Comparison of ENCODE assay signal across 12 mouse cellular contexts in genomic region chr17:47663009-47663713, GRCm38 (mm10). TPM values are rescaled to one million over a fixed set of nuclear protein-coding genes. Genes with fewer than 3 reads are reported as not detected.
DNase-seq lines count a peak whose midpoint lies in the region; ATAC-seq and TF ChIP-seq lines count a peak whose summit lies in the region.
"Had no signal": no experiment of that assay in that cellular context is flagged by ENCODE, and none has a peak within 500 bp of the region (broad histone marks: within the 10 kb centered on the region; RNA-seq: fewer than 3 reads in every experiment).

No protein-coding gene starts in this region.

- H3K27ac ChIP-seq in midbrain, embryonic 10.5 days (replicated peaks) = no peak overlapping the region; the same call in 1 of the 2 replicates
- H3K27ac ChIP-seq in midbrain, embryonic 11.5 days (ENCODE audit: low read depth, low read length) = no peak overlapping the region
- no peak overlapping the region for H3K27ac ChIP-seq in forebrain, postnatal 0 days (ENCODE audit: low read depth, low read length)
- H3K27ac ChIP-seq: heart, embryonic 10.5 days had no signal

- peak; percentile 28 for DNase-seq in midbrain, embryonic 10.5 days (ENCODE audit: low spot score)
- DNase-seq in midbrain, embryonic 11.5 days (ENCODE audit: low spot score, missing footprints) = no peak
- peak; percentile 60 for DNase-seq in embryo, embryonic 11 days
- no peak for DNase-seq in forebrain, postnatal 0 days
- peak; percentile 81 for DNase-seq in retina, postnatal 1 day
- no peak for DNase-seq in right cerebral cortex, postnatal 14 days
- no peak for DNase-seq in cerebellum, postnatal 14 days
- no peak for DNase-seq in lung, postnatal 4 days
- DNase-seq: thymus, postnatal 25 days had no signal

- no peak for TF ChIP-seq CTCF in forebrain, postnatal 0 days (IDR thresholded peaks at IDR 0.05; ENCODE audit: low read depth)

- H3K4me3 ChIP-seq in midbrain, embryonic 10.5 days = no peak overlapping the region
- H3K4me3 ChIP-seq in midbrain, embryonic 11.5 days (ENCODE audit: low read depth, low read length) = no peak overlapping the region
- no peak overlapping the region for H3K4me3 ChIP-seq in forebrain, postnatal 0 days (ENCODE audit: low read depth, low read length)
- H3K4me3 ChIP-seq: heart, embryonic 10.5 days had no signal

- H3K9ac ChIP-seq in midbrain, embryonic 11.5 days (ENCODE audit: low read length) = no peak overlapping the region
- H3K9ac ChIP-seq in forebrain, postnatal 0 days = no peak overlapping the region

- WGBS in midbrain, embryonic 10.5 days = 47% methylated on average over 9 of the region's 9 CpGs
- 35% methylated on average over 9 of the region's 9 CpGs for WGBS in midbrain, embryonic 11.5 days
- WGBS in forebrain, postnatal 0 days = 24% methylated on average over 9 of the region's 9 CpGs

- no peaks in the 10 kb centered on the region for H3K27me3 ChIP-seq in midbrain, embryonic 10.5 days (ENCODE audit: low read depth, poor library complexity, severe bottlenecking)
- no peaks in the 10 kb centered on the region for H3K27me3 ChIP-seq in midbrain, embryonic 11.5 days (ENCODE audit: control insufficient read depth, insufficient read depth, low read length)
- H3K27me3 ChIP-seq in forebrain, postnatal 0 days (ENCODE audit: insufficient read depth, low read length) = no peaks in the 10 kb centered on the region
- H3K27me3 ChIP-seq: CH12.LX had no signal

- no peak overlapping the region for H3K4me2 ChIP-seq in midbrain, embryonic 11.5 days
- no peak overlapping the region for H3K4me2 ChIP-seq in forebrain, postnatal 0 days (ENCODE audit: low read depth)

- ATAC-seq in midbrain, embryonic 11.5 days (ENCODE audit: low FRiP score) = no peak
- peak; percentile 76 for ATAC-seq in forebrain, postnatal 0 days
- ATAC-seq: intestine, embryonic 16.5 days had no signal

- H3K9me3 ChIP-seq in midbrain, embryonic 10.5 days (replicated peaks) = no peaks in the 10 kb centered on the region
- no peaks in the 10 kb centered on the region for H3K9me3 ChIP-seq in midbrain, embryonic 11.5 days (ENCODE audit: control insufficient read depth, low read length)
- H3K9me3 ChIP-seq in forebrain, postnatal 0 days (ENCODE audit: low read length) = no peaks in the 10 kb centered on the region
- H3K9me3 ChIP-seq: heart, embryonic 10.5 days had no signal

- peaks cover 14% of the 10 kb centered on the region; the same call in 1 of the 2 replicates for H3K36me3 ChIP-seq in midbrain, embryonic 10.5 days
- no peaks in the 10 kb centered on the region for H3K36me3 ChIP-seq in midbrain, embryonic 11.5 days (ENCODE audit: control insufficient read depth, insufficient read depth, low read length)
- H3K36me3 ChIP-seq in forebrain, postnatal 0 days (ENCODE audit: insufficient read depth) = 0 out of 2 replicates have a peak, but pooled peaks cover 7% of the 10 kb centered on the region
- H3K36me3 ChIP-seq: heart, embryonic 10.5 days had no signal

- peaks cover 9% of the 10 kb centered on the region for H3K4me1 ChIP-seq in midbrain, embryonic 10.5 days
- H3K4me1 ChIP-seq in midbrain, embryonic 11.5 days (ENCODE audit: control insufficient read depth, insufficient read depth, low read length) = 0 out of 2 replicates have a peak, but pooled peaks cover 2% of the 10 kb centered on the region
- H3K4me1 ChIP-seq in forebrain, postnatal 0 days (ENCODE audit: insufficient read depth) = no peaks in the 10 kb centered on the region
- H3K4me1 ChIP-seq: heart, embryonic 10.5 days had no signal

RNA-seq across cellular contexts. Expression of gene Tomm6, which starts 25.0 kb away (rescaled TPM):
- 363 and 364 TPM in 2 replicates for polyA plus RNA-seq in midbrain, embryonic 10.5 days (2016; fragmentation: Nextera tagmentation; extraction: Ambion mirVana)
- 359 and 375 TPM in 2 replicates for polyA plus RNA-seq in midbrain, embryonic 11.5 days (2014; fragmentation: Nextera tagmentation; extraction: Ambion mirVana)
- total RNA-seq in forebrain, postnatal 0 days (2014; rRNA removed) = 67.0 and 73.9 TPM in 2 replicates
- polyA plus RNA-seq in forebrain, postnatal 0 days (2015; fragmentation: Nextera tagmentation; extraction: Ambion mirVana) = 329 and 353 TPM in 2 replicates

RNA-seq across cellular contexts. Expression of gene Frs3, which starts 25.7 kb away (rescaled TPM):
- 10.3 and 13.6 TPM in 2 replicates for polyA plus RNA-seq in midbrain, embryonic 10.5 days (2016; fragmentation: Nextera tagmentation; extraction: Ambion mirVana)
- polyA plus RNA-seq in midbrain, embryonic 11.5 days (2014; fragmentation: Nextera tagmentation; extraction: Ambion mirVana) = 7.0 and 9.3 TPM in 2 replicates
- total RNA-seq in forebrain, postnatal 0 days (2014; rRNA removed) = 68.0 and 79.6 TPM in 2 replicates
- polyA plus RNA-seq in forebrain, postnatal 0 days (2015; fragmentation: Nextera tagmentation; extraction: Ambion mirVana) = 33.6 and 43.6 TPM in 2 replicates

RNA-seq across cellular contexts. Expression of gene Gm21981, which starts 31.1 kb away (rescaled TPM):
- polyA plus RNA-seq in midbrain, embryonic 10.5 days (2016; fragmentation: Nextera tagmentation; extraction: Ambion mirVana) = 0.44 and 0.48 TPM in 2 replicates
- 1.7 and 2.3 TPM in 2 replicates for polyA plus RNA-seq in midbrain, embryonic 11.5 days (2014; fragmentation: Nextera tagmentation; extraction: Ambion mirVana)
- 4.9 and 5.2 TPM in 2 replicates for total RNA-seq in forebrain, postnatal 0 days (2014; rRNA removed)
- 0.76 and 0.97 TPM in 2 replicates for polyA plus RNA-seq in forebrain, postnatal 0 days (2015; fragmentation: Nextera tagmentation; extraction: Ambion mirVana)

RNA-seq across cellular contexts. Expression of gene Prickle4, which starts 31.4 kb away (rescaled TPM):
- polyA plus RNA-seq in midbrain, embryonic 10.5 days (2016; fragmentation: Nextera tagmentation; extraction: Ambion mirVana) = 0.35 and 0.44 TPM in 2 replicates
- polyA plus RNA-seq in midbrain, embryonic 11.5 days (2014; fragmentation: Nextera tagmentation; extraction: Ambion mirVana) = 0.72 and 2.1 TPM in 2 replicates
- 1.8 TPM in 1 of 2 replicates, not detected in the other for total RNA-seq in forebrain, postnatal 0 days (2014; rRNA removed)
- 0.45 and 0.60 TPM in 2 replicates for polyA plus RNA-seq in forebrain, postnatal 0 days (2015; fragmentation: Nextera tagmentation; extraction: Ambion mirVana)
- polyA plus RNA-seq: heart, embryonic 10.5 days had no signal

RNA-seq across cellular contexts. Expression of gene Usp49, which starts 32.7 kb away (rescaled TPM):
- polyA plus RNA-seq in midbrain, embryonic 10.5 days (2016; fragmentation: Nextera tagmentation; extraction: Ambion mirVana) = 4.9 and 7.3 TPM in 2 replicates
- polyA plus RNA-seq in midbrain, embryonic 11.5 days (2014; fragmentation: Nextera tagmentation; extraction: Ambion mirVana) = 6.3 and 8.0 TPM in 2 replicates
- total RNA-seq in forebrain, postnatal 0 days (2014; rRNA removed) = 11.2 and 18.9 TPM in 2 replicates
- polyA plus RNA-seq in forebrain, postnatal 0 days (2015; fragmentation: Nextera tagmentation; extraction: Ambion mirVana) = 2.8 and 4.7 TPM in 2 replicates

Comparison
In these comparisons a context has a peak if more than half of its experiments do, and no peak if none do; other contexts are left out.
1. DNase-seq: peak in midbrain, embryonic 10.5 days (single experiment), embryo, embryonic 11 days (single experiment) and retina, postnatal 1 day (single experiment); none in midbrain, embryonic 11.5 days (single experiment), forebrain, postnatal 0 days (single experiment), right cerebral cortex, postnatal 14 days (single experiment), cerebellum, postnatal 14 days (0 of 2) and lung, postnatal 4 days (0 of 2).